Mouse (Mus musculus): ENCODE measurements around the gene Ntf3.

The Ntf3 gene

DNA sequence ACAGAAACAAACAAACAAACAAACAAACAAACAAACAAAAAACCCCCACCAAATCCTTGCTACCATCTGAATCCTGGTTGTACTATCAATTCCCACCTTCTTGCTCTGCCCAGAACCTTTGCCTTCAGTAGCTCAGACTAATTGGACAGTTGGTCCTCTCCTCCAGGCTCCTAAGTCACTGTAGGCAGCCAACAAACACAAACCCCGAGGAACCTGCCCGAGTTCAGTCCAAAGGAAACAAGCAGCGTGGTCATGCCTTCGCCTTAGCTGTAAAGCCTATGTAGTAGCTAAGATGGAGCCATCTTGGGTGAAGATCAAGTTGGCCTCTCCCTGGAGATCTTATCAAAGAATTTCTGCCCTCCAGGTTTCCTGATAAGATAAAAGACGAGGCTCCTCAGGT is 113.6 kb downstream of the Ntf3 start:
- Histone ChIP-seq H3K4me1 (replicated peaks; ENCODE audit: low read depth, low read length) (no peaks in the 10 kb centered on the region), H3K9me3 (ENCODE audit: low read length) (no peaks in the 10 kb centered on the region), H3K27me3 (ENCODE audit: insufficient read depth, low read length) (peaks cover 8% of the 10 kb centered on the region; the same call in 1 of the 2 replicates), H3K4me3 (replicated peaks; ENCODE audit: low read length) (no peak overlapping the region), H3K36me3 (ENCODE audit: insufficient read depth, low read length) (no peaks in the 10 kb centered on the region)
- TF ChIP-seq NANOG (IDR thresholded peaks at IDR 0.05; ENCODE audit: borderline replicate concordance, low read length), result no peak
- TF ChIP-seq CTCF (conservative IDR thresholded peaks at IDR 0.05; ENCODE audit: low read length), result no peak
- TF ChIP-seq POU5F1 (IDR thresholded peaks at IDR 0.05; ENCODE audit: borderline replicate concordance, low read length), result no peak
